Mouse (Mus musculus): ENCODE data around the gene Fam222b. TPM values are rescaled to one million over a fixed set of nuclear protein-coding genes. Genes with fewer than 3 reads are reported as not detected.

Gene Fam222b
- polyA plus RNA-seq, 1 experiment from 2014 or later, result 21.8 TPM

GRCm38 (mm10) chr11:78163681-78164603 is 69.5 kb downstream of the Fam222b start:
- Histone ChIP-seq H3K9ac (ENCODE audit: low read depth, low read length) (peak overlapping the region; percentile 97), H3K9me3 (ENCODE audit: control insufficient read depth, low read length) (no peaks in the 10 kb centered on the region), H3K4me3 (ENCODE audit: low read length) (peak overlapping the region; percentile 82), H3K27ac (ENCODE audit: low read depth, low read length) (peak overlapping the region; percentile 93), H3K27me3 (replicated peaks; ENCODE audit: control insufficient read depth, insufficient read depth, low read length) (no peaks in the 10 kb centered on the region), H3K4me1 (ENCODE audit: control insufficient read depth, insufficient read depth, low read depth, low read length) (peaks cover 27% of the 10 kb centered on the region), H3K36me3 (ENCODE audit: control insufficient read depth, insufficient read depth, low read length) (peaks cover 17% of the 10 kb centered on the region), H3K4me2 (ENCODE audit: low read length) (peak overlapping the region; percentile 86)
- WGBS, result 0% methylated on average over 22 of the region's 22 CpGs
- ATAC-seq, result peak; percentile 48

GRCm38 (mm10) chr11:78164604-78164923 is 70.1 kb downstream of the Fam222b start:
- WGBS, result 0% methylated on average over 14 of the region's 14 CpGs
- peak overlapping the region; percentile 86 for H3K4me2 ChIP-seq (ENCODE audit: low read length)
- H3K9me3 ChIP-seq (ENCODE audit: control insufficient read depth, low read length), result no peaks in the 10 kb centered on the region
- H3K36me3 ChIP-seq (ENCODE audit: control insufficient read depth, insufficient read depth, low read length), result peaks cover 16% of the 10 kb centered on the region; the same call in 1 of the 2 replicates
- ATAC-seq, result no peak; the same call in 1 of the 2 replicates
- H3K27ac ChIP-seq (ENCODE audit: low read depth, low read length), result peak overlapping the region; percentile 93
- peak overlapping the region; percentile 97 for H3K9ac ChIP-seq (ENCODE audit: low read depth, low read length)
- peaks cover 27% of the 10 kb centered on the region for H3K4me1 ChIP-seq (ENCODE audit: control insufficient read depth, insufficient read depth, low read depth, low read length)
- no peaks in the 10 kb centered on the region for H3K27me3 ChIP-seq (replicated peaks; ENCODE audit: control insufficient read depth, insufficient read depth, low read length)
- H3K4me3 ChIP-seq (ENCODE audit: low read length), result peak overlapping the region; percentile 82

DNA sequence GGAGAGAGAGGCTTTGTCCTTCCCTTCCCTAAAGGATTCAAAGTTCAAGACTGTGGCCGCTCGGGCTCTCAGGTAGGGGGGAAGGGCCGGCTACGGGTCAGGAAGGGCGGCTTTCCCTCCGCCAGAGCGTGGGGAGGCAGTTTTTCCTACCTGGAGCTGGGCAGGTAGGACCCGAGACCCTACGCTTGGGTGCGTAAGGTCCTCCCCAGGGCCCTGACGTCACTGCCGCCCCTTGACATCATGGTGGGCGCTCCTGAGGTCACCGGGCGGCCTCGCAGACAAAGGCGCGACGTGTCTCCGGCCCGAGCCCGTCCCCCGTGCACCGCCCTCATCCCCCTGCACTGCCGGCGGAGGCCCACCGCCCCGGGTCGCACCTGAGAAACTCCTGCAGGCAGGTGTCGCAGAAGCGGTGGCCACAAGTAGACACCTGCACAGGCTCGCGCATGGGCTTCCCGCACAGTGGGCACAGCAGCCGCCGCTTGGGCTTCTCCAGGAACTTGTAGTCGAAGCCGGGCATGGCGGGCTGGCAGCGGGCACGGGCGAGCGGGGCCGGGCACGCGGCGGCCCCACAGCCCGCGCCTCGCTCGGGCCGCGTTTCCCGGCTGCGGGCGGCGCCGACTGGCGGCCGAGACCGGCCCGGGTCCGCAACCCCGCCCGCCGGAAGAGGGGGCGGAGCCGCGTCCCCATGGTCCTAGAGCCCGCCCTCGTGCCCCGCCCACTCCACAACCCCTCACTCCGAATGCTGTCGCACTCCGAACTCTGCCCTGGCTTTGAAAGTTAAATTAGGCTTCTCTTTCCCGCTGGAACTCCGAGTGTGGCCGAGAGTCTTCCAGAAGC is 70.7 kb downstream of the Fam222b start, which contains the start of gene Traf4:
Traf4 (minus strand) TSS at position 666 of the 837 bp plus-strand sequence.
- Histone ChIP-seq H3K27ac (ENCODE audit: low read depth, low read length) (peak within 1 kb of the TSS; percentile 93), H3K4me3 (ENCODE audit: low read length) (peak within 1 kb of the TSS; percentile 82), H3K4me2 (ENCODE audit: low read length) (peak within 1 kb of the TSS; percentile 86), H3K9ac (ENCODE audit: low read depth, low read length) (peak within 1 kb of the TSS; percentile 97), H3K4me1 (ENCODE audit: control insufficient read depth, insufficient read depth, low read depth, low read length) (peaks cover 27% of the 10 kb centered on the region), H3K9me3 (ENCODE audit: control insufficient read depth, low read length) (no peaks in the 10 kb centered on the region), H3K36me3 (ENCODE audit: control insufficient read depth, insufficient read depth, low read length) (peaks cover 10% of the 10 kb centered on the region; the same call in 1 of the 2 replicates), H3K27me3 (replicated peaks; ENCODE audit: control insufficient read depth, insufficient read depth, low read length) (no peaks in the 10 kb centered on the region)
- WGBS, result under 1% methylated on average over 61 of the region's 78 CpGs
- peak; percentile 84 for ATAC-seq

GRCm38 (mm10) chr11:78165761-78166109 is 71.3 kb downstream of the Fam222b start:
- peak; percentile 40 for ATAC-seq
- WGBS, result 4% methylated on average over 16 of the region's 16 CpGs

GRCm38 (mm10) chr11:78166161-78166560 is 71.7 kb downstream of the Fam222b start:
- Histone ChIP-seq H3K27me3 (replicated peaks; ENCODE audit: control insufficient read depth, insufficient read depth, low read length) (no peaks in the 10 kb centered on the region), H3K9me3 (ENCODE audit: control insufficient read depth, low read length) (no peaks in the 10 kb centered on the region), H3K9ac (ENCODE audit: low read depth, low read length) (no peak overlapping the region; the same call in 1 of the 2 replicates), H3K27ac (ENCODE audit: low read depth, low read length) (peak overlapping the region; percentile 93; the same call in 1 of the 2 replicates), H3K36me3 (ENCODE audit: control insufficient read depth, insufficient read depth, low read length) (peaks cover 3% of the 10 kb centered on the region; the same call in 1 of the 2 replicates), H3K4me2 (ENCODE audit: low read length) (peak overlapping the region; percentile 86), H3K4me1 (ENCODE audit: control insufficient read depth, insufficient read depth, low read depth, low read length) (peaks cover 27% of the 10 kb centered on the region), H3K4me3 (ENCODE audit: low read length) (no peak overlapping the region)
- no peak for ATAC-seq
- 58% methylated on average over 4 of the region's 4 CpGs for WGBS

More at GRCm38 (mm10) chr11:78165761-78166109, 71.3 kb downstream of the Fam222b start:
- Histone ChIP-seq H3K27me3 (replicated peaks; ENCODE audit: control insufficient read depth, insufficient read depth, low read length) (no peaks in the 10 kb centered on the region), H3K36me3 (ENCODE audit: control insufficient read depth, insufficient read depth, low read length) (peaks cover 4% of the 10 kb centered on the region; the same call in 1 of the 2 replicates), H3K27ac (ENCODE audit: low read depth, low read length) (peak overlapping the region; percentile 93), H3K4me1 (ENCODE audit: control insufficient read depth, insufficient read depth, low read depth, low read length) (peaks cover 27% of the 10 kb centered on the region), H3K9me3 (ENCODE audit: control insufficient read depth, low read length) (no peaks in the 10 kb centered on the region), H3K9ac (ENCODE audit: low read depth, low read length) (peak overlapping the region; percentile 97), H3K4me2 (ENCODE audit: low read length) (peak overlapping the region; percentile 86), H3K4me3 (ENCODE audit: low read length) (peak overlapping the region; percentile 82)

- no peak overlapping the region for H3K4me2 ChIP-seq (ENCODE audit: low read length)
These were observed 72.2 kb downstream of the Fam222b start for GRCm38 (mm10) chr11:78166640-78167039.

GRCm38 (mm10) chr11:78167257-78167959 is 72.9 kb downstream of the Fam222b start:
- Histone ChIP-seq H3K9me3 (ENCODE audit: control insufficient read depth, low read length) (no peaks in the 10 kb centered on the region), H3K4me1 (ENCODE audit: control insufficient read depth, insufficient read depth, low read depth, low read length) (peaks cover 20% of the 10 kb centered on the region), H3K27me3 (replicated peaks; ENCODE audit: control insufficient read depth, insufficient read depth, low read length) (no peaks in the 10 kb centered on the region), H3K36me3 (ENCODE audit: control insufficient read depth, insufficient read depth, low read length) (no peaks in the 10 kb centered on the region), H3K4me3 (ENCODE audit: low read length) (no peak overlapping the region), H3K9ac (ENCODE audit: low read depth, low read length) (no peak overlapping the region; the same call in 1 of the 2 replicates), H3K4me2 (ENCODE audit: low read length) (no peak overlapping the region), H3K27ac (ENCODE audit: low read depth, low read length) (no peak overlapping the region)
- WGBS, result 92% methylated on average over 14 of the region's 14 CpGs
- ATAC-seq, result no peak

More at GRCm38 (mm10) chr11:78166640-78167039, 72.2 kb downstream of the Fam222b start:
- Histone ChIP-seq H3K4me3 (ENCODE audit: low read length) (no peak overlapping the region), H3K4me1 (ENCODE audit: control insufficient read depth, insufficient read depth, low read depth, low read length) (peaks cover 27% of the 10 kb centered on the region), H3K27ac (ENCODE audit: low read depth, low read length) (no peak overlapping the region), H3K36me3 (ENCODE audit: control insufficient read depth, insufficient read depth, low read length) (peaks cover 3% of the 10 kb centered on the region; the same call in 1 of the 2 replicates), H3K27me3 (replicated peaks; ENCODE audit: control insufficient read depth, insufficient read depth, low read length) (no peaks in the 10 kb centered on the region), H3K9ac (ENCODE audit: low read depth, low read length) (no peak overlapping the region; the same call in 1 of the 2 replicates), H3K9me3 (ENCODE audit: control insufficient read depth, low read length) (no peaks in the 10 kb centered on the region)
- 76% methylated on average over 6 of the region's 6 CpGs for WGBS
- no peak for ATAC-seq

- Histone ChIP-seq H3K4me2 (ENCODE audit: low read length) (no peak overlapping the region), H3K4me3 (ENCODE audit: low read length) (no peak overlapping the region), H3K27me3 (replicated peaks; ENCODE audit: control insufficient read depth, insufficient read depth, low read length) (no peaks in the 10 kb centered on the region), H3K4me1 (ENCODE audit: control insufficient read depth, insufficient read depth, low read depth, low read length) (peaks cover 8% of the 10 kb centered on the region), H3K36me3 (ENCODE audit: control insufficient read depth, insufficient read depth, low read length) (no peaks in the 10 kb centered on the region), H3K9me3 (ENCODE audit: control insufficient read depth, low read length) (no peaks in the 10 kb centered on the region), H3K27ac (ENCODE audit: low read depth, low read length) (no peak overlapping the region), H3K9ac (ENCODE audit: low read depth, low read length) (no peak overlapping the region)
- ATAC-seq, result no peak
- WGBS, result 59% methylated on average over 19 of the region's 19 CpGs
These were observed 74.3 kb downstream of the Fam222b start for GRCm38 (mm10) chr11:78168541-78169468.
